Mouse (Mus musculus): Measurements from ENCODE around the gene Dmbt1. TPM values are rescaled to one million over a fixed set of nuclear protein-coding genes. Genes with fewer than 3 reads are reported as not detected.

Dmbt1 gene
- polyA plus RNA-seq, 1 experiment from 2014 or later = 121 TPM

DNA sequence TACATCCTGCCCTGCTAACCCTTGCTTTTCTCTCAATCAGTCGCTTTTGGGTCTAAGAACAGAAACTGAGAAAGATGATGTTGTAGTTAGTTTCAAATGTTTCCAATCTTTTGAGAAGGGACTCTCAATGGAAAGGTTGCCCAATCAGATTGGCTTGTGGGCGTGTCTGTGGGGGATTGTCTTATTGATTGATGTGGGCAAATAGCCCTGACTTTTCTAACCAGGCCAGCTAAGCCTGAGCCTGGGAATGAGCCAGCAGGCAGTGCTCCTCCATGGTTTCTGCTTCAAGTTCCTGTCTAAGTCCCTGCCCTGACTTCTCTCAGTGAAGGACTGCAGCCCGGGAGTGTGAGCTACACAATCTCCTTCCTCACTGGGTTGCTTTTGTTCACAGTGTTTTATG is 42.5 kb upstream of the Dmbt1 start:
- no peak for TF ChIP-seq CTCF (IDR thresholded peaks at IDR 0.05; ENCODE audit: low read depth)
- WGBS = 71% methylated on average over 3 of the region's 3 CpGs
- no peak overlapping the region for H3K4me2 ChIP-seq (replicated peaks; ENCODE audit: low read depth)
- H3K9ac ChIP-seq (ENCODE audit: low read depth, low read length) = no peak overlapping the region
- no peak for ATAC-seq
- H3K9me3 ChIP-seq (ENCODE audit: control insufficient read depth) = no peaks in the 10 kb centered on the region
- H3K27me3 ChIP-seq (replicated peaks; ENCODE audit: control insufficient read depth, insufficient read depth, low read length) = no peaks in the 10 kb centered on the region
- H3K4me1 ChIP-seq (replicated peaks; ENCODE audit: control insufficient read depth, insufficient read depth, low read length) = no peaks in the 10 kb centered on the region
- H3K36me3 ChIP-seq (ENCODE audit: control insufficient read depth, insufficient read depth) = no peaks in the 10 kb centered on the region
- H3K4me3 ChIP-seq (ENCODE audit: low read depth, low read length) = no peak overlapping the region
- H3K27ac ChIP-seq (ENCODE audit: low read depth, low read length) = no peak overlapping the region

DNA sequence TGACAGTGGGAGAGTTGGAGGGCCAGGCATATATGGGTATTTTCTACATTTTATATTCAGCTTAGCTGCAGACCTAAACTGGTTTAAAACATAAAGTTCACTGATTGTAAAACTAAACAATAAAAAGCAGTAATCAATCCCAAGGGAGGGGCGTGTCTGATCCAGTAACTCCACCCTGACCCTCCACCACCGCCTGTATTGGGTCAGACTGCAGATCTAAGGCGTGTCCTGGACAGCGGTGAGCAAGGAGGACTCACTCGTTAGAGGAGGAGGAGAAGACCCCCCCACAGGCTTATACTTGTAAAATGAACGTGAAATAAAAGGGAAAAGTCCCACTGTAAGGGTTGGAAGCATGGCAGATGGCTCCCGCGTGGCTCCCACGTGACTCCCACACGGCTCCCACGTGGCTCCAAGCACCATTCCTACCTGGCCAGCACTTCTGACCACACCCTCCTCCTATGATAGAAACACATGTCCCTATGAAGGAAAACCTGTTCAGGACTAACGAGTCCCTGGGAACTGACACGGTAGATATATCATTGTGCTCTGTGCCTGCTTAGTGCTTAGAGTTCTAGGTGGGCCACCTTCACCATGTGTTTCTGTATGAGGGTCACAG is 40.6 kb upstream of the Dmbt1 start:
- no peak overlapping the region for H3K9ac ChIP-seq (ENCODE audit: low read depth, low read length)
- H3K9me3 ChIP-seq (ENCODE audit: control insufficient read depth) = no peaks in the 10 kb centered on the region
- H3K4me3 ChIP-seq (ENCODE audit: low read depth, low read length) = no peak overlapping the region
- H3K4me2 ChIP-seq (replicated peaks; ENCODE audit: low read depth) = peak overlapping the region; percentile 49; the same call in 1 of the 2 replicates
- ATAC-seq = peak; percentile 91
- no peak for TF ChIP-seq CTCF (IDR thresholded peaks at IDR 0.05; ENCODE audit: low read depth)
- no peaks in the 10 kb centered on the region for H3K36me3 ChIP-seq (ENCODE audit: control insufficient read depth, insufficient read depth)
- H3K27me3 ChIP-seq (replicated peaks; ENCODE audit: control insufficient read depth, insufficient read depth, low read length) = no peaks in the 10 kb centered on the region
- WGBS = 45% methylated on average over 13 of the region's 13 CpGs
- H3K27ac ChIP-seq (ENCODE audit: low read depth, low read length) = no peak overlapping the region
- no peaks in the 10 kb centered on the region for H3K4me1 ChIP-seq (replicated peaks; ENCODE audit: control insufficient read depth, insufficient read depth, low read length)

DNA sequence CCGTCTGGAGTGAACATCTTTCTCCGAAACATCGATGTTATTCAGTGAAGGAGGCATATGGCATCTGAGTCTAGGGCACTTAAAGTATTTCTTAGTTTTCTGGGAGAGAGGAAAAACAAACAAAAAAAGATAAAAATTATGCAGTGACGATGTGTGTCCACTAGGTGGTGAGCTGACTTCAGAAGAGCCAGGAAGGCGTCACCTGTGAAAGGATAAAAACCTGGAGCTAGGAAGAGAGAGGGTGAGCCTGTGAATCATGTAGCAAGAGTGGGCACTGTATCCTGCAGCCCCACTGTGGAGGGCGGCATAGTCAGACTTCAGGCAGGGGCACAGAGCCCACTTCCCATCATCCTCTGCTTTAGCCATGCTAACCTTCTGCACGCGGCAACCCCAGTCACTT is 37.9 kb upstream of the Dmbt1 start:
- Histone ChIP-seq H3K9ac (ENCODE audit: low read depth, low read length) (no peak overlapping the region), H3K4me1 (replicated peaks; ENCODE audit: control insufficient read depth, insufficient read depth, low read length) (no peaks in the 10 kb centered on the region), H3K4me3 (ENCODE audit: low read depth, low read length) (no peak overlapping the region), H3K27me3 (replicated peaks; ENCODE audit: control insufficient read depth, insufficient read depth, low read length) (no peaks in the 10 kb centered on the region), H3K9me3 (ENCODE audit: control insufficient read depth) (no peaks in the 10 kb centered on the region), H3K4me2 (replicated peaks; ENCODE audit: low read depth) (no peak overlapping the region), H3K27ac (ENCODE audit: low read depth, low read length) (no peak overlapping the region), H3K36me3 (ENCODE audit: control insufficient read depth, insufficient read depth) (no peaks in the 10 kb centered on the region)
- WGBS = 48% methylated on average over 8 of the region's 8 CpGs
- no peak for ATAC-seq
- TF ChIP-seq CTCF (IDR thresholded peaks at IDR 0.05; ENCODE audit: low read depth) = peak; percentile 86

DNA sequence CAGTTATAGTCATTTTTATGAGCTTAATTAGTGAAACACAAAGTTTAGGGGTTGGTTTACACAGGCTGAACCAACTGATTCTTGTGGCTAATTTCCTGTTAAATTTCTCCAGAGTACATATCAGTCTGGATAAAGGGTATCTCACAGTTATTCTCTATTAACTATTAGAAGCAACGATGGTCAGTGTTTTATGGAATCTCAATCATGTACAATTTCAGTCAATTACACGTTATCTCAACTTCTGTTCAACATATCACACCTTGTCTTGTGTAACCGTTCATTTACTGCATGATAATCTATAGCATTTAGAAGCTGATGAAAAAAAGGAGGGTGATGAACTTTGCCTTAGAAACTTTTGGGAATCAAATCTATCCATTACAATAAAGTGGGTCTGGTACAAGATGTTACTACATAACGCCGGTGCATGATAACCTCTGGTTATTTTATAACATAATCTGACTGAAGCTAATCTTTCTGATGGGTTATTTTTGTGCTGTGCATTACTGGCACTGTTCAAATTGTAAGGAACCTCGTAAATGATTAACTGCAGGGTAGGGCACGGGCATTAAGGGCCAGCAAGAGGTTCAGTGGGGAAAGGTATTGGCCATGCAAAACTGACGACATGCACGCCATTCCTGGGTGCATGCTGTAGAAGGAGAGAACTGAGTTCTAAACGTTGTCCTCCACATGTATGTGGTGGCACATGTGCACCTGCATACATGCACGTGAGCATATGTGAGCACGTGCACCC is 29.7 kb upstream of the Dmbt1 start:
- Histone ChIP-seq H3K9me3 (ENCODE audit: control insufficient read depth) (no peaks in the 10 kb centered on the region), H3K4me3 (ENCODE audit: low read depth, low read length) (no peak overlapping the region), H3K27me3 (replicated peaks; ENCODE audit: control insufficient read depth, insufficient read depth, low read length) (no peaks in the 10 kb centered on the region), H3K4me2 (replicated peaks; ENCODE audit: low read depth) (no peak overlapping the region), H3K36me3 (ENCODE audit: control insufficient read depth, insufficient read depth) (no peaks in the 10 kb centered on the region), H3K4me1 (replicated peaks; ENCODE audit: control insufficient read depth, insufficient read depth, low read length) (0 out of 2 replicates have a peak, but pooled peaks cover 3% of the 10 kb centered on the region), H3K27ac (ENCODE audit: low read depth, low read length) (no peak overlapping the region), H3K9ac (ENCODE audit: low read depth, low read length) (no peak overlapping the region)
- TF ChIP-seq CTCF (IDR thresholded peaks at IDR 0.05; ENCODE audit: low read depth) = no peak
- peak; percentile 74 for ATAC-seq
- 44% methylated on average over 12 of the region's 12 CpGs for WGBS

DNA sequence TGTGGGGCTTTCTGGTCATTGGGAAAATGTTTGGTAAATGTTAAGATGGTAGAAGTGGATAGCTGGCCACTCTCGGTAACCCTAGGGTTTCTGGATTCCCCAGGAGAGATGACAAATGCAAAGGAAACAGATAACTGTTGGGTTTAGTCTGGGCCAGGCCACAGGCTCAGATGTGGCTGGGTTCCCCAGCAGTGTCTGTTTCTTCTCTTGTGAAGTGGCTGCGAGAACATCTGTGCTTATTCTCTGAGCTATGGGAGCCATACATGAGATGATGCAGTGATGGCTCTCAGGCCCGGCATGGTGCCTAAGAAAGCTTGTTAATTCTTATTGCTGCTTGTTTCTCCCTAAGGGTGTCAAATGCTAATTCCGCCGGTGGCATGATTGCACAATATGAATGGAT is 27.8 kb upstream of the Dmbt1 start:
- Histone ChIP-seq H3K36me3 (ENCODE audit: control insufficient read depth, insufficient read depth) (no peaks in the 10 kb centered on the region), H3K4me2 (replicated peaks; ENCODE audit: low read depth) (no peak overlapping the region), H3K4me3 (ENCODE audit: low read depth, low read length) (no peak overlapping the region), H3K27me3 (replicated peaks; ENCODE audit: control insufficient read depth, insufficient read depth, low read length) (no peaks in the 10 kb centered on the region; the same call in 1 of the 2 replicates), H3K9me3 (ENCODE audit: control insufficient read depth) (no peaks in the 10 kb centered on the region), H3K27ac (ENCODE audit: low read depth, low read length) (no peak overlapping the region), H3K4me1 (replicated peaks; ENCODE audit: control insufficient read depth, insufficient read depth, low read length) (peaks cover 3% of the 10 kb centered on the region; the same call in 1 of the 2 replicates), H3K9ac (ENCODE audit: low read depth, low read length) (no peak overlapping the region)
- TF ChIP-seq CTCF (IDR thresholded peaks at IDR 0.05; ENCODE audit: low read depth) = no peak
- 72% methylated on average over 5 of the region's 5 CpGs for WGBS
- no peak for ATAC-seq

DNA sequence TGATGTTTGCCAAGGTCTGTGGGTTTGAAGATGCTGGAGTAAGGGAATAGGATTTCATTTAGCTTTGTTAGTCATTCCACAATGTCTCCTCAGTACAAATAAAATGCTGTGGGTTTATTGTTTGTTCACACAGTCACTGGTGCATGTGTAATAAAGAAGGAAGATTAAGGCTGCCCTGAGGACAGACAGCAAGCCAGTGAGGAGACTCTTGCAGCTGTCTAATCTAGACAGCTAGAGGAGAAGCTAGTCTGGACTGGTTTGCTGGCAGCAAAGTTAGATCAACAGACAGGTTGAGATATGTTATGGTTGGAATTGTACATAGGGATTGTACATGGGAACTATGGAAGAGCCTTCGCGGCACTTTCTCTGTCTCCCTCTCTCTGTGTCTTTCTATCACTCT is 24.6 kb upstream of the Dmbt1 start:
- no peaks in the 10 kb centered on the region for H3K9me3 ChIP-seq (ENCODE audit: control insufficient read depth)
- no peaks in the 10 kb centered on the region; the same call in 1 of the 2 replicates for H3K27me3 ChIP-seq (replicated peaks; ENCODE audit: control insufficient read depth, insufficient read depth, low read length)
- ATAC-seq = no peak
- no peak overlapping the region for H3K27ac ChIP-seq (ENCODE audit: low read depth, low read length)
- H3K4me2 ChIP-seq (replicated peaks; ENCODE audit: low read depth) = no peak overlapping the region
- no peak overlapping the region for H3K9ac ChIP-seq (ENCODE audit: low read depth, low read length)
- no peaks in the 10 kb centered on the region for H3K36me3 ChIP-seq (ENCODE audit: control insufficient read depth, insufficient read depth)
- H3K4me1 ChIP-seq (replicated peaks; ENCODE audit: control insufficient read depth, insufficient read depth, low read length) = peaks cover 3% of the 10 kb centered on the region
- no peak overlapping the region for H3K4me3 ChIP-seq (ENCODE audit: low read depth, low read length)
- TF ChIP-seq CTCF (IDR thresholded peaks at IDR 0.05; ENCODE audit: low read depth) = no peak
- WGBS = 96% methylated on average over 2 of the region's 2 CpGs
